In genomic region chr14:43697621-43698020, GRCm38 (mm10) we compare ENCODE assay signal across 2 mouse cellular contexts. TPM values are rescaled to one million over a fixed set of nuclear protein-coding genes. Genes with fewer than 3 reads are reported as not detected.
"Had no signal": no experiment of that assay in that cellular context is flagged by ENCODE, and none has a peak within 500 bp of the region (broad histone marks: within the 10 kb centered on the region; RNA-seq: fewer than 3 reads in every experiment).

Gene Gm7324 (plus strand): TSS chr14:43697828.

RNA-seq across cellular contexts. Expression of gene Gm7324, which starts in this region (rescaled TPM):
- polyA plus RNA-seq: liver, adult 2 months; lung, adult 2 months had no signal
